Mouse (Mus musculus) heart, postnatal 25 days (tissue): ENCODE measurements at regions not wholly inside any gene's neighbourhood (a gene's known extent, or its start where the extent isn't known, plus 50 kb on each side); places are given as distances from the start of the nearest gene placed in this dataset.

ENCODE experiments used
- DNase-seq: peaks from one replicate; pipeline ENCODE4 v3.0.0; 2022; ENCODE audit warnings: low spot score
- intact Hi-C: fragments of 180-260 bp; cut with DNase I; formaldehyde crosslinking; loops from one replicate; pipeline ENCODE4 v1.15.1; 2025

DNA sequence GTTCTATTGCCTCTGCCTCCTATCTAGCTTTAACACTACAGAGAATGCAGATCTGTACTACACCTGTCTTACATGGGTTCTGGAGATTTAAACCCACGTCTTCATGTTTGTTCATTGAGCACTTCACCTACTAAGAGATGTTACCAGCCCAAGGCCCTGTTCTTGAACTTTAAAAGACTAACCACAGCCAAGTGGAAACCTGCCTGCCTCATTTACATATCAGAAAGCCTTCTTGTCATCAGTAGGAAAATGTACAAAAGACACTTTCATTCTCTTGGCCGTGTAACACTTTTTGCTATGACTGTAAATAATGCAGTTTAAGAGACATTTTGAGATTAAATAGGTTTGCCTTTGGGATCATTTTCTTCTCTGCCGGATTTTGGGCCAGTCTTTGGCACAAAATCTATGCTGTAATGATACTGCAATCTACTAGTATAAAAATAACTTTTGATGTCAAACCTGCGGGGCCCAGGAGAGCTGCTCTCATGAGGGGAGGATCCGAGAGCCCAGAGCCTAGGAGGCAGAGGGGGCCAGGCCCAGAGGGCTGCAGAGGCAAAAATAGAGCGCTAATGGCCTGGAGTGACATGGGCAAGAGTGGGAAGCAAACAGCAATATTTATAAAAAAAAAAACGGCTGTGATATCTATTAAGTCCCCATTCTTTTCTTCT is 318.4 kb upstream of the Myo3a start:
- intact Hi-C loops, result no loop called here
- DNase-seq, result no peak

DNA sequence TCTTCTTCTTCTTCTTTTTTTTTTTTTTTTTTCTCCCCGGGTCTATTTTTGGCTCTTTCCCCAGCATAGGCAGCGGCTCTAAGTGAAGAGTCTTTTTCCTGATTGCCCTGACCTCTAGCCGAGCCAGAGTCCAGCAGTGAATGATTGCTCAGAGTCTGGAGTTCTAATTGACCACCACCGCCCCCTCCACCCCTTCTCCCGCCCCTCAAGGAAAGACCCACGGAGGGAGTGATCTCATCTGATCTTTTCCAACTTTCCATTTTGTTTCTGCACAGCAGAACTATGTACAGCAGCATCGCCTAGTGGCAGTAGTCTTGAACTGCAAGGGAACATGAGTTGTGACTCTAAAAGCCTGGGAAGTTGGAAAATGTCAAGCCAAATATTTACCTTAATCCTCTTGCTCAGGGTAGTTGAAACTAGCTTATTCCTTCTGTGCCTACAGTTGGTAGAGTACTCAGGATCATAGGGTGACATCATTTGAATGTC is 317.8 kb upstream of the Myo3a start:
- intact Hi-C loops, result no loop called here
- DNase-seq, result no peak

DNA sequence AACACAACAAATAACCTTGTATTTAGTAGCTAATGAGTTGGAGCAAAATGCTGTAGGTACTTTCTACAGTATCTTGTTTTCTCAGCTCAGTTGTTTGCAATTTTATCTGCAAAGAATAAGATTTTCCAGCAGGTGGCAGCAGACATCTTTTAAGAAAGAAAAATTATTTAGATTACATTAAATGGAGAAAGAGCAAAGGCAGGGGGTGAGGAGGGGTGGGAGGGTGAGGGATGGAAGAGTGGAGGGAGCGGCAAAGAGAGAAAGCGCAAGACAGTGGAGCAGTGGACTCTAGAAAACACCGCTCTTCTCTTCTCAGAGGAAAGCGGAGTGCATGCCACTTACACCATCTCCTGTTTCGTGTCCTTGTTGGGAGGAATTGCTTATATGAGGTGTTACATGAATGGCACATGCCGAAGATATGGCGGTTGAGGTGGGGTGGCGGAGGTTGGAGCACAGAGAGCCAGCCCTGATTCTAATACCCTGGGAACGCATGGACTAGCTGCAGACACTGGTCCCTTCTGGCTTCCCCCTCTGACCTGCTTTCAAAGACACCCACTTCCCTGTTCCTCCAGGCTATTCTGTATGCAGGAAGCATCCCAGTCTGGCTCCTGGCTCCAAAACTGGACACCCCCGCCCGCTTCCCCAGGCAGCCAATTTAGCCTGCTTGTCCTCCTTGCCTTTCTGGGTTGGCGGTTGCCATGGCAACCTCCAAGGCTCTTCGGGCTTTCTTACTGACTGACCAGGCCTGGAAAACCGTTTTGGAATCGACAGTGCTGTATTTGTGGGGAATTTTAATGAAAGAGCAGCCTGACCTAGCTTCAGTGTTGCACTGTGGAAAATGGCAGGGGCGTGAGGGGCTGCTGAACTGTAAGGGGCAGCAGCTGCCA is 309.3 kb upstream of the Myo3a start:
- DNase-seq, result peak; percentile 37
- intact Hi-C loops, result no loop called here

GRCm38 (mm10) chr2:21919091-21919490 is 308.2 kb upstream of the Myo3a start:
- intact Hi-C loops, result no loop called here
- no peak for DNase-seq

GRCm38 (mm10) chr2:21927656-21928055 is 299.6 kb upstream of the Myo3a start:
- intact Hi-C loops, result loop anchor here (5.0 kb wide), 1 partner anchor 645 kb away; no protein-coding TSS in a partner anchor
- DNase-seq, result no peak

DNA sequence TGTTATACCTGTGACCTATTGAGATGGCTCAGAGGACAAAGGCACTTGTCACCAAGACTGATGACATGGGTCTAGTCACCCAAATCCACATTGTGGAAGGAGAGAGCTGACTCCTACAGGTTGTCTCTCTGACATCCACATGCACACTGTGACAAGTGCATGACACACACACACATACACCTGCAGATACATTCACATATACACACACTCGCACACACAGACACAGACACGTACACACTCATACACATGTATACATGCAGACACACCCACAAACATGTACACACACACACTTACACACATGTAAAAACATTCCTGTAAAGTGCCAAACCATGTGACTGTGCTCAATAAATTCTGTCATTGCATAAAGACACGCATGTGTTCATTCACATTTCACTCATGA is 287.3 kb upstream of the Myo3a start:
- intact Hi-C loops, result loop anchor here (10.0 kb wide), 1 partner anchor 925 kb away; no protein-coding TSS in a partner anchor
- no peak for DNase-seq

DNA sequence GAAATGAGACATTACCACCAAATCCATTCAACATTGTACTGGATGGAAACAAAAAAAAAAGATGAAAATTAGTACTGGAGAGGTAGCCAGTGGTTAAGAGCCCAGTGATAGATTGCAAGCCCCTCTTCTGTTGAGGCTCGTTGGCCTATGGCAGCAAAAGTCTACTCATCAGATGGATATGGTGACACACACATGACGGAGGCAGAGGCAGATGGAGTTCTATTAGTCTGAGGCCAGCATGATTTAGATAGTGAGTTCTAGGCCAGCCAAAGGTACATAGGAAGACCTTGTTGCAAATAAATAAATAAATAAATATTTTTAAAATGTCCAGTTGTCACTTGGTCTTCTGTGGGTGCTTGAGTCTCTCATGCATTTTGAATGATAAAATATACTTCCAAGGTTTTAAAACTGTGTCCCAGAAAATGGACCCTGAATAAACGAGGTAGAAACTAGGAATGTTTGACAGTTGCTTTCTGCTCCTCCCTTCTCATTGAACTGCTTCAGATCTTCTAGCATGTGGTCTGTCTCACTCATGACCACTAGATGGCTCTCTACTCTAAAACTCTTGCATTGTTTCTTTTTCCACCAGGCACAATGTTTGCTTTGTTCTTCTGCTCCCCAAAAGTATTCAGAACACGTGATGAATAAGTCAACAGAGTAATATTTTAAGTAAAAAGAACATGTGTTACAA is 286.4 kb upstream of the Myo3a start:
- intact Hi-C loops, result loop anchor here (1.0 to 10.0 kb wide), 2 partner anchors 781 to 924 kb away; no protein-coding TSS in a partner anchor
- no peak for DNase-seq

DNA sequence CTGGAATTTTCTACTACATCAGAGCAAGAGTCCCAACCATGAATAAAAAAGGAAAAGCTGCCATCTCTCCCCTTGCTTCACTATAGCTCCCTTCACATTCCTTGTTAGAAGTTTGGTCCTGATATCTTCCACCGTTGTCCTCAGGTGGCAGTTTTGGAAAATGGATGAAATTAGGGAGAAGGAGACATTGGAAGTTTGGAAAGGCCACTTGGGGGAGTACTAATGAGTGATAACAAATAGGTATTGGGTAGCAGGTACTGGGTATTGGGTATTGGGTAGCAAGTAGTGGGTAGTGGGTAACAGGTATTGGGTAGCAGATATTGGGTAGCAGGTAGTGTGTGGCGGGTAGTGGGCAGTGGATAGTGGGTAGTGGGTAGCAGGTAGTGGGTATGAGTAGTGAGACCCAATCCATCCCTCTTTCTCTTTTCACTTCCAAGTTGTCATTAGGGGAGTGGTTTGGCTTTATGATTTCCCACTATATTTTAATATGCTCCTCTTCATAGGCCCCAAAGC is 285.8 kb upstream of the Myo3a start:
- no peak for DNase-seq
- intact Hi-C loops, result loop anchor here (1.0 to 10.0 kb wide), 2 partner anchors 781 to 923 kb away; no protein-coding TSS in a partner anchor

DNA sequence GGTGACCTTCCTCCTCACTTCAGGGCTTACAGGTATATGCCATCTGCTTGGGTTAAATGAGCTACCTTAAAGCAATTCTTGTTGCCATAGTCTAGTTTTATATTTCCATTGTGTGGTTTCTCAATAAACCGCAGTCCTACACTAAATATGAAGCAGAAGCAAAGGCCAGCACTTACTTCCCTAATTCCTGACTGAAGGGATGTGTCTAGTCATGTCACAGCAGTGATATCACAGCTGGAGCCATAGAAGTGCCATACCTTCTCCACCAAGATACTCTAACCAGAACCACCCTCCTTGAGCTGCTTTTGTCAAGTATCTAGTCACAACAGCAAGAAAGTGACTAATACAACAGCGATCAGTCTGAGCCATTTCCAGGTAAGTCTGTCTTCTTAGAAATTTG is 283.6 kb upstream of the Myo3a start:
- intact Hi-C loops, result loop anchor here (10.0 kb wide), 1 partner anchor 921 kb away; no protein-coding TSS in a partner anchor
- DNase-seq, result no peak

DNA sequence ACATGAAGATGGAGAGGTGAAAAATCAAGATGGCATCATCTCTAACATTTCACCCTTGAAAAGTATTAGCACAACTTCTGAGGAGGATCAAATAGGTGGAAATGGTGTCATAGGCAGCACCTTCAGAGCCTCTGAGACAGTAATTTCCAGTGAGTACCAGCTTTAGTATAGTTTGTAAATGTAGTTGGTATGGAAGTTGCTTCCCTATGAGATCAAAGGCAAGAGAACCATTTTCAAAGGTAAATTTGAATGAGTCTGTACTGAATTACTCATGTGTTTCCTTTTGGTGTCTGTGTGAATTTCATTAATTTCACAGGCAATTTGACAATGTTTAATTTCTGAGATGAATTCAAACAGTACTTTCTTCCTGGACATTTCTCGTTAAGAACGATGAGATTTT is 280.8 kb upstream of the Myo3a start:
- DNase-seq, result no peak
- intact Hi-C loops, result loop anchor here (10.0 kb wide), 1 partner anchor 918 kb away; no protein-coding TSS in a partner anchor

DNA sequence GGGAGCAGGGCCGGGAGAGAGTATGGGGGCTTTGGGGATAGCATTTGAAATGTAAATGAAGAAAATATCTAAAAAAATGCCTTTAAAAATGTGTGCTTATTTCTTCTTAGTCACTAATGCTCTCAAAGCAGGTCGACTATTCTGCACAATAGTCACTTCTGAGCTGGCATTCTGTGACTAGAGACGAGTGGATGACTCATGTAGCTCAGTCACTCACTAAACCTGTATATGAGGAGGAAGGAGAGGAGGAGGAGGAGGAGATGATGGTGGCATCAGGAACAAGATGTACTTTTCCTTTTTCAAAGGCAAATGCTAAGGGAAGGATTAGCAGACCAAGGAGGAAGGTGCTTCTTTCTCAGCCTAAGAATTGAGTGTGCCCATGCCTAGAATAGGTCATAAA is 276.0 kb upstream of the Myo3a start:
- no peak for DNase-seq
- intact Hi-C loops, result no loop called here

- intact Hi-C loops, result no loop called here
- no peak for DNase-seq
Observed at GRCm38 (mm10) chr2:21956112-21956963, 271.0 kb upstream of the Myo3a start.

DNA sequence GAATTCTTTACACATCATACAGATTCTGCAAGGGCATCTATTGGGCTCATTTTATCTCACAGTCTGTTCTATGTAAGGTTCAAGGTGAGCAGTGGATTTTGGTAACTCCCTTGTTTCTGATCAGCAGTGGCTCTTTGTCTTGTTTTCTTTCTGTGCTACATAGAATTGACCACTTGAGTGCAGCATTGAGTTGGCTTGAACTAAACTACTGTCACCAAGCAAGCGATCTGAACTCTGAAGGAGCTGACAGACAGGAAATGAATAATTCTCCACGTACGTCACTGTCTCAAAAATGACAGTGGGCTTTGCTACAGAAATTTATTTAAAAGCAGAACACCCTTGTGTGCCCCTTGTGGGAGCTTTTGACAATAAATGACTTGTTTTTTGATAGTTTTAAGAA is 268.9 kb upstream of the Myo3a start:
- no peak for DNase-seq
- intact Hi-C loops, result loop anchor here (2.0 kb wide), 1 partner anchor 764 kb away; no protein-coding TSS in a partner anchor

GRCm38 (mm10) chr2:21958802-21959201 is 268.5 kb upstream of the Myo3a start:
- DNase-seq, result no peak
- intact Hi-C loops, result loop anchor here (2.0 kb wide), 1 partner anchor 764 kb away; no protein-coding TSS in a partner anchor

- no peak for DNase-seq
- intact Hi-C loops, result no loop called here
Observed at GRCm38 (mm10) chr2:21963343-21964026, 263.8 kb upstream of the Myo3a start.

- no peak for DNase-seq
- intact Hi-C loops, result no loop called here
Observed at GRCm38 (mm10) chr2:21964027-21964605, 263.2 kb upstream of the Myo3a start.

- no peak for DNase-seq
- intact Hi-C loops, result no loop called here
Observed at GRCm38 (mm10) chr2:21970774-21971406, 256.4 kb upstream of the Myo3a start.

GRCm38 (mm10) chr2:21974599-21974998 is 252.7 kb upstream of the Myo3a start:
- no peak for DNase-seq
- intact Hi-C loops, result no loop called here
